Mouse (Mus musculus) testis, adult 2 months (tissue): ENCODE results near the gene Acvr1b.

ENCODE experiments used
- CTCF ChIP-seq: fragments of 200-500 bp; IDR thresholded peaks from 2 replicates; pipeline ENCODE4 v1.5.1; 2012; ENCODE audit warnings: low read depth, mild to moderate bottlenecking, inconsistent platforms, low read length, moderate library complexity; ENCODE audit not compliant: control insufficient read depth, insufficient read depth, insufficient replicate concordance
- POLR2A ChIP-seq: fragments of 200-500 bp; IDR thresholded peaks from 2 replicates; pipeline ENCODE4 v1.6.1; 2012; ENCODE audit warnings: low read depth, mild to moderate bottlenecking, inconsistent platforms, low read length, moderate library complexity; ENCODE audit not compliant: control insufficient read depth

DNA sequence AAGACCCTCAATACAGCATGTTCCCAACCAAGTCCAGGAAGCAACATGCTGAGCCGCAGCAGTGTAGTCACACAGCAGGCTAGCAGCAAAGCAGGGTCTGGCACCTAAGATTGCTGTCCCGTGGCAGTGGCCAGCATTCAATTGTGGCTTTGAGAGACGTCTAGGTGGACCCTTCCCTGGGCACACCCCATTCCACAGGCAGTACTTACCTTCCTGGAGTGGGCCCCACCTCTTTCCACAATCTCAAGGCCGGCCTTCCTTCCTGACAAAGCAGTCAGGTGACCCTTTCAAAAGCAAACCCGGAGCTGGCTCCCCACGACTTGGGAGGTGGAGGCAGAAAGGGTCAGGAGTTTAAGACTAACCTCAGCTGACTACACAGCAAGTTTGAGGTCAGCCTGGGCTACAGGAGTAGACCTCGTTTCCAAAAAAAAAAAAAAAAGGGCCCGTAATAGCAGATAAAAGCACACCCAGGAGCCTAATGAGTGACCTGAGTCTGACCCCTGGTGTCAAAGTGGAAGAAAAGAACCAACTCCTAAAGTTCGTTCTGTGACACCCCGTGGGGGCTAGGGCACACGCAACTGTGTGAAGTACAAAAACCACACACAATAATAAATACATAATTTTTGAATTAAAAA is 59.9 kb downstream of the Acvr1b start:
- no peak for TF ChIP-seq CTCF
- TF ChIP-seq POLR2A = no peak
